Mouse (Mus musculus) A20 (cell line): ENCODE results near the gene Sbk1.
A peak's percentile ranks its signal among the peaks of the same experiment; 100 is the strongest.
"Not testable (repeated sequence)": the region's sequence is repeated elsewhere in the genome, so short reads cannot be mapped to it uniquely, and the experiment has no call there.

Source experiments
- DNase-seq: peaks from one replicate; pipeline ENCODE4 v3.0.0-alpha.2; 2011; ENCODE audit warnings: low read depth, low spot score

Gene Sbk1

DNA sequence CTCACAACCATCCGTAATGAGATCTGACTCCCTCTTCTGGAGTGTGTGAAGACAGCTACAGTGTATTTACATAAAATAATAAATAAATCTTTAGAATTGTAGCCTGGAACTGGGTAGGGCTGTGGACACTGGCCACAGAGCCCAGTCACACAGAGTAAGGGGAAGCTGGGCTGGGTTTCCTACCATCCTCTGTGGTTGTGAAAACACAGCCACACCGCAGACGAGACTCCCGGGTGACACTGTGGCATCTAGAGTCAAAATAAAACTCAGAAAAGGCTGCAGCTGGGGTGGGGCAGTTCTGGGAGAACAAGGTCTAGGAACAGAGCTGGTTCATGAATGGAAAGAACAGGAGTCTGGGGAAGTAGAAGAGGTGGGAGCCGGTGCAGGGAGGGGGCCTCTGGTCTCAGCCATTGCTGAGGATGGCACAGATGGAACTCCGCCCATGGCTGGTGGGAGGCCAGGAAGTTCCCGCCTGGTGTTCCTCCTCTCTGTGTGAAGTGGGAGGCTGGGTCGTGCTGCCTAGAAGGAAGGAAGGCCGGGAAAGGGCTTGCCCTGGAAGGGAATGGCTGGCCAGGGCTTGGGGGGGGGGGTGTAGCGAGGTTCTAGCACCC, 15.2 kb downstream of the Sbk1 start:
- no peak for DNase-seq

DNA sequence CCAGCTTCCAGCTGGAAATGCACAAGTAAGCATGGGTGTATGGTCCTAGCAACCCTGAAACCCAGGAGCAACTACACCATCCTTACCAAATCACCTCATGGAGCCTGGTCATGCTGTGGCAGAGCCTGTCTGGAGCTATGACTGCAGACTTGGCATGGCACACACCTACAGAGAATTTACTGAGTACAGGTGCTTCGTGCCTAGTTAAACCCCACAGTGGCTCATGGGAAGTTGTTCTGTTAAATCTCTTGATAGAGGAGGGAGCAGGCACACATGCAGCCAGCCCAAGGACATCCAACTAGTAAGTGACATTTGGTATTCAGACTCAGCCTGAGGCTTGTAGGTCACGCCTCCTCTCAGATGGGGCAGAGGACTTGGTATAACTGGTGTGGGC, 15.7 kb downstream of the Sbk1 start:
- DNase-seq, result no peak

DNA sequence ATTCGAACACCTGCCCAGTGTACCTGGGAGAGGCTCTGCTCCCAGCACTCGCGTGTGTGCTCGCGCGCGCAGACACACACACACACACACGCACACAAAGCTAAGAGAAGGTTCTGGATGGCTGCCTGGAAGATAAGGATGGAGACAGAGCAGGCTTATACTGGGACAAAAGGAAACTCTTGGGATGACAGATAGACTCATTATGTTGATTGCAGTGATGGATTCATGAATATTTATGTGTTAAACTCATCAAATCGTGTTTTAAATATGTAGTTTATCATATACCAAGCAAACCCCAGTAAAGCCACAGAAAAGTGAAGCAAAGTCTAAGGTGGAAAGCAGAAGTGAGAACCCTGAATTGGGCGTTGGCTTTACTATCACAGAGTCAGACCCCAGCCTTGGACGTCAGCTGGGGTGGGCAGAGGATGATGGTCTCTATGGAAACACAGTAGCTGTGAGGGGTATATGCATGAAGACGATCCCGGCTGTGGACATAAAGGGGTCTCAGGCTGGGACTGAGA, 16.2 kb downstream of the Sbk1 start:
- peak; percentile 29 for DNase-seq

DNA sequence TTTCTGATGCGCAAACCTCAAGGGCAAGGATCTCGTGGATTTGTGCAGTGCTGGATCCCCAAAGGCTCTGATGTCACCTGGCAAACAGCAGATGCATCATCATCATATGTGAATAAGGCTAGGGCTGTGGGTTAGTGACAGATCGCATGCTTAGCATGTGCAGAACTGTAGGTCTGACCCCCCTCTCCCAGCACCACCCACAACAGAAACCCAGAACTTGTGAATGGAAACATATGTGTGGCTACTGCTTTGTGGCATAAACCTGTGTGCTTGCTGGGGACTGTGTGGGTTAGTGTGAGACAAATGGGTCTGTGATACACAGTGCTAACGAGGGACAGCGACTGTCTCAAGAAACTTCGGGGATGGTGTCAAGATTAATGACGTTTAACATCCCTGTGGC, 17.0 kb downstream of the Sbk1 start:
- no peak for DNase-seq

DNA sequence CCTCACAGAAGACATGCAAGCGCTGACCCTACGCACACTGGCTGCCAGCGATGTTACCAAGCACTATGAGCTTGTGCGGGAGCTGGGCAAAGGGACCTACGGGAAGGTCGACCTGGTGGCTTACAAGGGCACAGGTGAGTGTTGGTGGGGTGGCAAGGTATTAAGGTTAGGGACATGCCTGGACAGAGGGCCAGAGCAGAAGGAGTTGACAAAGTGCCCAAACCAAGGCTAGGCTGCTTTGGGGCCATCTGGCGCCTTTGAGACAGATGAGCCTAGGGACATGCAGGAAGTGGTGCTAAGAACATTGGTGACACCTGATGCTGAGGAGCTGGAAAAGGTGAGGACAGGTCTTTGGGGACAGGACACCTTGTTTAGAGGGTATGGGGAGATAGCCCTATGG, 17.5 kb downstream of the Sbk1 start:
- DNase-seq, result no peak

DNA sequence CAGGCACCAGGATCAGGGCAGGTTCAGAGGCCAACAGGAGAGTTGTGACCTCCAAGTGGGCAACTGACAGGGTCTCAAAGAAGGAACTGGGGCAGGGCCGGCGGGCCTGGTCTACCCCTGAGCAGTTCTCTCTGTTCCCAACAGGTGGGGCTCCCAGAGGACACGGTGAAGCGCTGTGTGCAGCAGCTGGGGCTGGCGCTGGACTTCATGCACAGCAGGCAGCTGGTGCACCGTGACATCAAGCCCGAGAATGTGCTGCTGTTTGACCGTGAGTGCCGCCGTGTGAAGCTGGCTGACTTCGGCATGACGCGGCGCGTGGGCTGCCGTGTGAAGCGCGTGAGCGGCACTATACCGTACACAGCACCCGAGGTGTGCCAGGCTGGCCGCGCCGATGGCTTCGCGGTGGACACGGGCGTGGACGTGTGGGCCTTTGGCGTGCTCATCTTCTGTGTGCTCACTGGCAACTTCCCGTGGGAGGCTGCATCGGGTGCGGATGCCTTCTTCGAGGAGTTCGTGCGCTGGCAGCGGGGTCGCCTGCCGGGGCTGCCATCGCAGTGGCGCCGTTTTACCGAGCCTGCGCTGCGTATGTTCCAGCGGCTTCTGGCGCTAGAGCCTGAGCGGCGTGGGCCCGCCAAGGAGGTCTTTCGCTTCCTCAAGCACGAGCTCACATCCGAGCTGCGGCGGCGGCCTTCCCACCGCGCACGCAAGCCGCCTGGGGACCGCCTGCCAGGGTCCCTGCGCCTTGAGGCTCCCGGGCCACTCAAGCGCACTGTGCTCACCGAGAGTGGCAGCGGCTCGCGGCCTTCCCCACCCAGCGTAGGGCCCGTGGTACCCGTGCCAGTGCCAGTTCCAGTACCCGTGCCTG, 19.5 kb downstream of the Sbk1 start:
- DNase-seq, result no peak

DNA sequence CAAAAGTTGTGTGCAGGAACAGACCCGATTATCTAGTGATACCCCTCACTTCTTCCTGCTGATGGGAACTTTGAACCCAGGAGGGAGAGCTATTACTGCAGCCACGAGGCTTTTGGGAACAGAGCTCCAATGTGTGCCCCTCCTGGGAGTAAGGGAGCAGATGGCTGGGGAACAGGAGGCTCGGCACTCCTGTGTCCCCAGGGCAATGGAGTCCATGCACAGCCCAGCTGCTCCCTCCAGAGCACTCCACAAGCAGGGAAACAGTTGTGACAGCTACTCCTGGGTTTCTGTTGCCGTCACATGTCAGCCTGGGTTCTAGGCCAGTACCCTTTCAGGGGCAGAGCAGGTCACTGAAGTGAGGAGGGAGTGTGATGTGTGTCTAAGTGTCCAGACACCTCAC, 20.7 kb downstream of the Sbk1 start:
- no peak for DNase-seq

DNA sequence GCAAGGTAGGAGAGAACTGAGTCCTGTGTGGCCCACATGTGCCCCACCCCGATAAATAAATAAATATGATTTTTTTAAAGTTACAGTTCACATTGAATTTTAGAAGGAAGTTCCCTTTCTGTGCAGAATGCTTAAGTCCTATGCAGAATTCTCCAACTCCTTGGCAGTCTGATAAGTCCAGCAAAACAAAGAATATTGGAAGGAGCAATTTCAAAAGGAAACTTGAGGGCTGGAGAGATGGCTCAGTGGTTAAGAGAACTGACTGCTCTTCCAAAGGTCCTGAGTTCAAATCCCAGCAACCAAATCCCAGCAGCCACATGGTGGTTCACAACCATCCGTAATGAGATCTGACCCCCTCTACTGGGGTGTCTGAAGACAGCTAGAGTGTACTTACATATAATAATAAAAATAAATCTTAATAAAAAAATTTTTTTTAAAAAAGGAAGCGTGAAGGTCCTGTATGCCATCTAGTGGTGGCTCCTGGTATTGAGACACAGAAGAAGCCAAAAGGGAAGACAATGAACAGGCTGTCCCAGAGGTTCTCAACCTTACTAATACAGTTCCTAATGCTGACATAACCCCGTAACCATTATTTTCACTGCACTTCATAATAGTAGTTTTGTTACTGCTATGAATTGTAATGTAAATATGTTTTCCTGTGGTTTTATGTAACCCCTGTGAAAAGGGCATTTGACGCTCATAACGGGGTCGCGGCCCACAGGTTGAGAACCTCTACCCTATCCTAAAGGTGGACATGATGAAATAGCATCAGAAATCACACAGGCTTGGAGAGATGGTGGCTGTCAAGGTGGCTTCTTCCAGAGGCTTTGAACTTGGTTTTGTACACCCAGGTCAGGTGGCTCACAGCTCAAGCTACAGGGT, 25.4 kb downstream of the Sbk1 start:
- DNase-seq, result peak; percentile 56

DNA sequence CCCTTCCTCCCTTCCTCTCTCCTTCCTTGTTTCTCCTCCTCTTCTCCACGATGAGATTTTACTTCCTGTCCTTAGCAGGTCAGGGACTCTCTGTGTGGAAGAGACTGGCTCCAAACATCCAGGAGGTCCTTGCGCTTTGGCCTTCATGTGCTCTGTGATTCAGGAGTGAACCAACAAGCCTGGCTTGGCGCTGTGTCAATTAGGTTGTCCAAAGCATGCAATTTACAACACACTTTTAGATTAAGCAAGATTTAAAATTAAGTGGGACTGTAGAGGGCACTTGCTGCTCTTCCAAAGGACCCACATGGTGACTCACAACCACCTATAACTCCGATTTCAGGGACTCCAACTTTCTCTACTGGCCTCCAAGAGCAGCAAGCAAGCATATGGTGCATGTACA, 26.4 kb downstream of the Sbk1 start:
- DNase-seq, result no peak

DNA sequence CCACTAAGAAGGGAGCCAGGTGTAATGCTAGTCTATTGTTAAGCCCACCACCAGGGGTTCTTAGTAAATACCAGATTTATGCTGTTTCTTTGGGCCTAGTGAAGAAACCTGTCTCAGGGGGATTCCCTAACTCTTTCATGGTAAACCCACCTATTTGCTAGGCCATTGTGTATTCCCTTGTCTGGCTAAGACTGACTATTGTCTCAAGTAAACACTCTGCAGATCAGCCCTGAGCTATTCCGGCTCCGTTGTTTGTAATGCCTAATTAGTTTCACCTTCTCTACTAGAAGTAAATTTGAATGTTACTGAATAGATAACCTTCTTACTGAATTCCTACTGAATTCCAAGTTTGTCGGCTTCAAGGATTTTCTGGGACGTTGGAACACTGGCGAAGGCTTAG, 29.4 kb downstream of the Sbk1 start:
- not testable (repeated sequence) for DNase-seq

DNA sequence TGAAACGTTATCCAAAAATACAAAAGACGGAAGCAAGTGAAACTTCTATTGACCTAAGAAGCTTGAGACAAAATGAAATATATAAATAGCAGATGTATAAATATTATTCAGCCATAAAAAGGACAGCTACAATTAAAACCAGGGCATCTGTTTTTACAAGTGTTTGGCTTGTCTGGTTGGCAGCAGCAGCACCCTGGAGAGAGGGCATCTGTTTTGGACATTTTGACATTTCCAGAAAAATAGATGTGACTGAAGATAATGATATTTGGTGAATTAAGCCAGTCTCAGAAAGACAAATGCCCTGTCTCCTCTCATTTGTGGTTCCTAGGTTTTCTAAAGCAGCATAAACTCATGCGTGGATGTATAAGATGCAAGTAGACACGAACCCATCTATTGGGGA, 39.4 kb downstream of the Sbk1 start:
- DNase-seq, result no peak

DNA sequence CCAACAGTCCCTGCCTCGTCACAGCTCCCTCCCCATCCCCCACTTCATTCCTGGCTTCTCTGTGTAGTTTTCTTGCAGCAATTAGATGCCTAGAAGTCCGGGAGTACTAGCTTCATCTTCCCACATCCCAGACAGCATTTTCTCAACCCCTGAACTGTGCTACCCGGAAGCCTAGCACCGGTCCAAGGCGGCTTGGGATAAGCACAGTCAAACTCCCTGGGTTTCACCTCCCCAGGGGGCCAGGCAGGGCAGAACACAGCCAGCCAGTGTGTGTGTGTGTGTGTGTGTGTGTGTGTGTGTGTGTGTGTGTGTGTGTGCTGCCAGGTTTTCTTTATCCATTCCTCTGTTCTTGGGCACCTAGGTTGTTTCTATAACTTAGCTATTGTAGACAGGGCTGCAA, 40.9 kb downstream of the Sbk1 start:
- DNase-seq, result no peak

DNA sequence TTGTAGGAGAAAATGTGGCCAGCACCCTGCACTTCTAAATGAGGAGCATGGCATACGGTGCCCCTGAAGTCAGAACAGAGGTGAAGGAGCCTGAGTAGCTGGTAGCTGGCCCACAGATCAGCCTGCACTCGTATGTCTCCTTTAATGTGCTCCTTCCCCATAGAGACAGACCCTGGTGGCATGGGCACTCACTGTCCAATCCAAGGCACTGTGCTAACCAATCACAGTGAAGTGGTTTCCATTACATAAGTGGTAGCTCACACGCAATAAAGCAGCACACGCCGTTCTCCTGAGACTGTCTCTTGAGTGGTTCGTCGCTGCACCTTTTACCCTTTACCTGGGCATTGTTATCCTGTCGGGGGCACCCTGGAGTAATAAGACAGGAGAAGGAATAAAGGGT, 41.9 kb downstream of the Sbk1 start:
- DNase-seq, result no peak

DNA sequence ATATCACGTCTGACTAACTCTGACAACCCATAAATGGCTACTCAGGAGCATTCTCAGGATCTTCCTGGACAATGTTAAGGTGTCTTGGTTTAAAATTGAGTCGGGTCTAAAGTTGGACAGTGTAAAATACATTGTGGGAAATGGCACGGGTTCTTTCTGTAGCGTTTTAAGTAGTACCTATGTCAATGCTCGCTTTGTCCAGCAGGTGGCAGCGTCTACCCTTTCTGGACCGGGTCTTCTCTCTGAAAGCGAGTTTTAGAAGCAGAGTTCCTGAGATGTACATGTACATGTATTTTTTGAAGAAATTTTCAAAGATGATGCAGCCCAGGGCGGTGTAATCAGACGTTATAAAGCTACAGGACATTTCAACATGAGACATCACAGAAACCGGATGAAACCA, 51.3 kb downstream of the Sbk1 start:
- peak; percentile 77 for DNase-seq

DNA sequence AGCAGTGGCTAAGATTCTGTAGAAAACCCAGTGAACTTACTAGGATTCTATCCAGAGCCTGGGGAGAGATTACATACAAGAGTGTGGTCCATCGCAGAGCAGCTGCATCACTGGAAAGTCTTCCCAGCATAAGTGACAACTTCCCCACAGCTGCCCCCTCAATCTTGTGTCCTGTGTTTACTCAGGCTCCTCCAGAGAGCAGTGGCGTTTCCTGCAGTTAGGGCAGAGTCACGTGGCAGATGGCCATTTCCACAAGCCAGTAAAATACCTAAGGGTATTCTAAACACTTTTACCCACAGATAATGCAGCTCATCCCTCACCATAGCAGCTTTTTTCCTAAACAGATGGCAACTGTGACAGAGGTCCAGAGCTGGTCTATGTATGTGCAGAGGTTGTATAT, 52.4 kb downstream of the Sbk1 start:
- no peak for DNase-seq

DNA sequence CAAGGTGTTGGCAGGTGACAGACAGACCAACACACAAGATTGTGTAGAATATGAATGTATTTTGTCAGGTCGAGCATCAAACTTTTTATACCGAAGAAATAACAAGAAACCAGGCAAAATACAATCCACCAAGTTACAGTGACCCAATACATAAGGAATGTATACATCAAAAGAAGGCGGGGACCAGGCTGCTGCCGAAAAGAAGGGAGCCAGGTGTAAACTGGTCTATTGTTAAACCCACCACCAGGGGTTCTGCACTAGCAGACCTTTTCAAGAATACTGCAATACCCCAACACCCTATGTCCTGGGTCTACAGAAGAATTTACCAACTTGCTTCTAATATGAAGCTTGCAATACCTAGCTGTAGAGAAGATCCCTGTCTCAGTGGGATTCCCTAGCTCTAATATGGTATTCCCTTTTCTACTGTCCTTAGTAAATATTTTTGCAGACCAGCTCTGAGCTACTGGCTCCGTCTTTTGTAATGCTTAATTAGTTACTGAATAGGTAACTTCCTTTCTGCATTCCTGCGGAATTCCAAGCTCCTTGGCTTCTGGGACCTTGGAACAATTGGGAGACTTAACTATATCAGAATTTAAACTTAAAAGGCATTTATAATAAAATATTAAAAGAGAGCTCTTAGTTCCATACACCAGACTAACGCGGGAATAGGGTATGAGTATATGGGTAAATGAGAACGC, 53.3 kb downstream of the Sbk1 start:
- not testable (repeated sequence) for DNase-seq

DNA sequence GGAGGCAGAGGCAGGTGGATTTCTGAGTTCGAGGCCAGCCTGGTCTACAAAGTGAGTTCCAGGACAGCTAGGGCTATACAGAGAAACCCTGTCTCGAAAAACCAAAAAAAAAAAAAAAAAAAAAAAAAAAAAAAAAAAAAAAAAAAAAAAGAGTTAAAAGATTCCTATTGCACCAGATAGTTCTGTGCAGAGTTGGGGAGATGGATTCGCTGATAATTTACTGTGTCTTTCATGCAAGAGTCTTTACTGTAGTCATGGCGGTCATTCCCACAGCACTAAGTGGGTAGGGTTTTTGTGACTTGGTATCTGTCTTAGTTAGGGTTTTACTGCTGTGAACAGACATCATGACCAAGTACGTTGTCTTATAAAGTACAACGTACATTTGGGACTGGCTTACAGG, 56.4 kb downstream of the Sbk1 start:
- not testable (repeated sequence) for DNase-seq

DNA sequence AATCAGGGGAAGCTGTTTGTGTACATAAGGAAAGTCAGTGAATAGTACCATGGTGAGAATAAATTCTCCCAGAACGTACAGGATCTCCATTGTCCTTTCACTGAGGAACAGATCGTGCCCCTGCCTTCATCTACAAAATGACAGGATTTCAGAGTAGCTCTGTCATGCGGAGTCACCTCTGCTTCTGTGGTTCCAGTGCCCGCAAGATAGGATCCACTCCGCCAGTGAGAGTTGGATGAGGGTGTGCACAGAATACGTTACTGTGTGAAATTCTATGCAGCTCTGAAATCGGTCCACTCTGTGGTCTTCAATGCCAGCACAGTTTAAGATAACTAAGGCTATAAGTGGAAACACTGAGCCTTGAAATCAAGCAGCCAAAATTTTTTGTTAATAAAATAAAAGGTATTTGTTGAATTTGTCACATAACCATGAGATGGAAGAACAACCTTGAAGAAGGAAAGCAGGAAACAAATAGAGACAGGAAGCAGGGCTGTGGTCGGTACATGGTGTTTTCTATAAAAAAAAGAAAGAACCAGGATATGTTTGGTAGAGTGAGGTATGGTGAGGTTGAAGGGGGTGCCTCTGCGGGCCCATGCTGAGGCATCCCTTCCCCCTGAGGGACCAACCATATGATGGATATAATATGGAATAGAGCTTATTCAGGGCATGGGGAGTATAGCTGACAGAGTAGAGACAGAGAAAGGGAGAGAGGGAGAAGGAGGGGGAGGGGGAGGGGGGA, 57.7 kb downstream of the Sbk1 start:
- DNase-seq, result no peak

DNA sequence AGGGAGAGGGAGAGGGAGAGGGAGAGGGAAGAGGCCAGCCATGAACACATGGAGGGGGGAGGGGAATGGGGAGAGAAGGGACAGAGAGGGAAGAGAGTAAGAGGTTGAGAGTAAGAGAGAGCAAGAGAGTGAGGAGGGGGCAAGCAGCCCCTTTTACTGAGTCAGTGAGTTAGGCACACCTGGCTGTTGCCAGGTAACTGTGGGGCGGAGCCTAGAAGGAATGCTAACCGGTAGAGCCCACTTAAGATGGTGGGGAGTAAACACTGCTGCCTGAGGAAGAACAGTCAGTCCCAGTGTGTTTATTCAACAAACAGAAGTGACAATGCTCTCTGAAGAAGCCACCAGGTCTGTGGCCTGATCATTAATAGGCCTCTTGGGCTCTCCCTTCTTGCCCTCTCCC, 58.3 kb downstream of the Sbk1 start:
- no peak for DNase-seq

DNA sequence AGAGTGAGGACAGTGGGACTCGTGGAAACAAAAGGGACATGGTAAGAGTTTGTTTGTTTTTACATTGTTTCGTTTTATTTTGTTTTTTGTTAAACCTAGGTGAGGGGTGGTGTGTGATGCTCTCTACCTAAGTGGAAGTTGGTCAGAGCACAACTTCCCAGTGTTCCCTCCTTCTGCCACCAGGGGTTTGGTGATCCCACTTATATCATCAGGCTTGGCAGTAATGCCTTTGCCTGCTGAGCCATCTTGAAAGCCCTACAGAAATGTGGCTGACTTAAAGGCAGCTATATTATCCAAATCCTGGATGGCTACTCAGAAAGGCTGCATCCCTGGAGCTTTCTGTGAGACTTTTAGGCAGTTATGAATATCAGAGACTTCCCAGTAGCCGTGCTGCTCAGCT, 60.3 kb downstream of the Sbk1 start:
- no peak for DNase-seq

DNA sequence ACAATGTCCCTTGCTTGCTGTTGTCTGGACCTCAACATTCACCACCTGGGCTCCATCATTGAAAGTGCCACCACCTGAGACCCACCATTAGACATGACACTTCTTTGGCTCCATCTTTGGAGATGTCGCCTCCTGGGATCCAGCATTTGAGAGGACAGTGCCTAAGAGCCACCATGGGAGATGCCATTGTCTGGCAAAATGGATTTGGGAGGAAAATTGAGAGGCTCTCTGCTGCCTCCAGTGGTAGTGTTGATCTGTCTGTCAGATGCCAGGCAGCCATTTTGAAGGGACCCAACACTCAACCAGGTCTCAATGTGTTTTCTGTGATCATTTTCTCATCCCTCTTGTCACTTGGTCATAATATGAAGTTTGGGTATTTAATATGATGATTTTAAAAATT, 63.1 kb downstream of the Sbk1 start:
- no peak for DNase-seq
